Mouse (Mus musculus) T-cell, adult 66 days (primary cell): Measurements from ENCODE around the gene Ddx11. TPM values are rescaled to one million over a fixed set of nuclear protein-coding genes. Genes with fewer than 3 reads are reported as not detected.

Experiments used
- total RNA-seq, 2 experiments: library from RNA; stranded (reverse); gene quantifications; 3 replicates in 1 of 2; 4 replicates in 1 of 2; pipeline ENCODE4 v1.2.4; 2023

The Ddx11 gene
- 10 to 100 TPM; 30.7 to 34.0 TPM for total RNA-seq

GRCm38 (mm10) chr17:66123066-66123815 lies at the start of gene Ddx11:
Gene Ddx11, plus strand, starts transcription at chr17:66123520.

GRCm38 (mm10) chr17:66076934-66077333 lies 46.4 kb upstream of the Ddx11 start, which contains the start of gene Ankrd12:
Gene Ankrd12, minus strand, starts transcription at chr17:66077089.

GRCm38 (mm10) chr17:66101380-66102330 lies 21.7 kb upstream of the Ddx11 start, which contains the start of gene Ndufv2:
Gene Ndufv2, minus strand, starts transcription at chr17:66101559.

GRCm38 (mm10) chr17:66111402-66111959 lies 11.8 kb upstream of the Ddx11 start, which contains the start of gene Washc1:
Gene Washc1, plus strand, starts transcription at chr17:66111545.

Other genes starting within 250 kb of the Ddx11 start
- gene Ralbp1, start 237.7 kb upstream of the Ddx11 start, total RNA-seq = 10 to 100 TPM; 54.4 to 61.1 TPM
- 10 to 100 TPM; 15.6 to 22.3 TPM for gene Twsg1, start 172.3 kb upstream of the Ddx11 start, total RNA-seq
- 10 to 100 TPM; 74.3 to 75.0 TPM for gene Ankrd12, start 46.4 kb upstream of the Ddx11 start, total RNA-seq
- gene Ndufv2, start 22.0 kb upstream of the Ddx11 start, total RNA-seq = 10 to 100 TPM; 81.6 to 84.7 TPM
- 10 to 100 TPM; 54.4 to 59.6 TPM for gene Washc1, start 12.0 kb upstream of the Ddx11 start, total RNA-seq